Mouse (Mus musculus) heart, postnatal 0 days (tissue): ENCODE data around the gene Zdhhc20.

ENCODE experiments used
- CTCF ChIP-seq: IDR thresholded peaks from 2 replicates; pipeline ENCODE4 v1.5.1; 2016; ENCODE audit warnings: antibody characterized with exemption, control low read depth, low read depth
- EP300 ChIP-seq: IDR thresholded peaks from 2 replicates; pipeline ENCODE4 v1.6.1; 2016; ENCODE audit warnings: antibody characterized with exemption, low read depth

GRCm38 (mm10) chr14:57908431-57908830 lies 18.4 kb upstream of the Zdhhc20 start:
- TF ChIP-seq CTCF: no peak
- TF ChIP-seq EP300: no peak
